Mouse (Mus musculus) lung, postnatal 0 days (tissue): ENCODE data around the gene Arrdc2. TPM values are rescaled to one million over a fixed set of nuclear protein-coding genes. Genes with fewer than 3 reads are reported as not detected.

Experiments used
- ATAC-seq: fragments of 200-750 bp; cut with Nextera tagmentation; 2 replicates; pipeline ENCODE4 v1.8.0; 2017; ENCODE audit warnings: moderate library complexity
- DNase-seq: peaks from one replicate; pipeline ENCODE4 v3.0.0-alpha.2; 2016; ENCODE audit warnings: low spot score
- H3K27ac ChIP-seq: fragments of 300-500 bp; sonication (generic); 2 replicates; pipeline ENCODE4 v1.5.1; 2014; ENCODE audit warnings: antibody characterized with exemption, mild to moderate bottlenecking, low read length, mixed read lengths
- H3K27me3 ChIP-seq: fragments of 300-500 bp; sonication (generic); replicated peaks from 2 replicates; pipeline ENCODE4 v1.6.1; 2014; ENCODE audit warnings: low read length, mixed read lengths; ENCODE audit not compliant: insufficient read depth
- H3K36me3 ChIP-seq: fragments of 300-500 bp; sonication (generic); 2 replicates; pipeline ENCODE4 v1.6.1; 2014; ENCODE audit warnings: low read length, mixed read lengths; ENCODE audit not compliant: insufficient read depth
- H3K4me1 ChIP-seq: fragments of 300-500 bp; sonication (generic); 2 replicates; pipeline ENCODE4 v1.6.1; 2014; ENCODE audit warnings: antibody characterized with exemption, low read depth, low read length, mixed read lengths; ENCODE audit not compliant: insufficient read depth
- H3K4me2 ChIP-seq: fragments of 300-500 bp; sonication (generic); replicated peaks from 2 replicates; pipeline ENCODE4 v1.6.1; 2014; ENCODE audit warnings: low read depth, mild to moderate bottlenecking, low read length, moderate library complexity, mixed read lengths
- H3K4me3 ChIP-seq: fragments of 300-500 bp; sonication (generic); 2 replicates; pipeline ENCODE4 v1.5.1; 2014; ENCODE audit warnings: low read depth, low read length
- H3K9ac ChIP-seq: fragments of 300-500 bp; sonication (generic); replicated peaks from 2 replicates; pipeline ENCODE4 v1.6.1; 2014; ENCODE audit warnings: low read depth, mild to moderate bottlenecking
- H3K9me3 ChIP-seq: fragments of 300-500 bp; sonication (generic); 2 replicates; pipeline ENCODE4 v1.6.1; 2016; ENCODE audit warnings: low read length, mixed read lengths
- CTCF ChIP-seq: IDR thresholded peaks from 2 replicates; pipeline ENCODE4 v1.5.1; 2016; ENCODE audit warnings: antibody characterized with exemption, mild to moderate bottlenecking
- EP300 ChIP-seq: IDR thresholded peaks from 2 replicates; pipeline ENCODE4 v1.6.1; 2016; ENCODE audit warnings: antibody characterized with exemption, mild to moderate bottlenecking, control low read depth
- WGBS: fragments of 180-500 bp; shearing (Covaris S2); extraction: QIAGEN DNeasy Blood & Tissue Kit; methylation state at CpG from one replicate; pipeline ENCODE4 v1.1.7; 2014; 5-methylcytosine and 5-hydroxymethylcytosine counted together
- polyA plus RNA-seq: library from polyadenylated mRNA; unstranded; fragments of >200 nt; fragmentation: Nextera tagmentation; extraction: Ambion mirVana; gene quantifications from 2 replicates; pipeline ENCODE4 v1.2.1, GENCODE M21; 2015

Gene Arrdc2
- polyA plus RNA-seq, 1 experiment from 2014 or later, result 10.7 TPM

DNA sequence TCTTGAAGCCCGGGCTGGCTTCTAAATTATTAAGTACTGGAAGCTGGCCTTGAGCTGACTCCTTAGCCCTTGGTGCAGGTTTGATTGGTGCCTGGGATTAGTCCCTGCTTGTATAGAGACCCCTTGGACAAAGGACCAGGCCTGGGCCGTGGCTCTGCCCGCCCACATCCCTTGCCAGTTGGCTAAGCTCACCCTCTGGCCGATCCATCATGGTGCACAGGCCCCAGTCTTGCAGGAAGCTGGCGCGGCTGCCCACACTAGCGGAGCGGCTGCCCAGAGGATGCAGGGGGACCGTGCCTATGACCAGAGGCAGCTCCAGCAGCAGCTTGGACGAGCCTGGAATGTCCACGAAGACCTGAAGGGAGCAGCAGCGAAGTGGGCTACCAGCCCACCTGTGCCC, 2.9 kb downstream of the Arrdc2 start:
- ATAC-seq (no peak), DNase-seq (no peak)
- Histone ChIP-seq H3K9ac (no peak overlapping the region), H3K4me2 (no peak overlapping the region), H3K27ac (no peak overlapping the region), H3K9me3 (no peaks in the 10 kb centered on the region), H3K4me3 (no peak overlapping the region), H3K27me3 (no peaks in the 10 kb centered on the region), H3K36me3 (peaks cover 19% of the 10 kb centered on the region), H3K4me1 (peaks cover 2% of the 10 kb centered on the region)
- TF ChIP-seq CTCF, result no peak
- no peak for TF ChIP-seq EP300
- WGBS, result 92% methylated on average over 12 of the region's 12 CpGs

GRCm38 (mm10) chr8:70834071-70834470, 5.4 kb downstream of the Arrdc2 start:
- DNase-seq (no peak), ATAC-seq (no peak)
- Histone ChIP-seq H3K9ac (no peak overlapping the region), H3K27me3 (no peaks in the 10 kb centered on the region), H3K4me1 (no peaks in the 10 kb centered on the region; the same call in 1 of the 2 replicates), H3K4me2 (no peak overlapping the region), H3K36me3 (peaks cover 19% of the 10 kb centered on the region), H3K27ac (peak overlapping the region; percentile 1; the same call in 1 of the 2 replicates), H3K4me3 (no peak overlapping the region), H3K9me3 (no peaks in the 10 kb centered on the region)
- WGBS, result 93% methylated on average over 3 of the region's 3 CpGs
- TF ChIP-seq EP300, result no peak
- TF ChIP-seq CTCF, result no peak

GRCm38 (mm10) chr8:70833520-70833919, 6.0 kb downstream of the Arrdc2 start:
- Histone ChIP-seq H3K4me1 (no peaks in the 10 kb centered on the region; the same call in 1 of the 2 replicates), H3K27ac (peak overlapping the region; percentile 1), H3K4me3 (no peak overlapping the region), H3K4me2 (no peak overlapping the region), H3K36me3 (peaks cover 19% of the 10 kb centered on the region), H3K27me3 (no peaks in the 10 kb centered on the region), H3K9ac (no peak overlapping the region), H3K9me3 (no peaks in the 10 kb centered on the region)
- 31% methylated on average over 15 of the region's 15 CpGs for WGBS
- TF ChIP-seq EP300, result peak; percentile 79
- no peak for TF ChIP-seq CTCF
- DNase-seq (peak; percentile 22), ATAC-seq (peak; percentile 72)

DNA sequence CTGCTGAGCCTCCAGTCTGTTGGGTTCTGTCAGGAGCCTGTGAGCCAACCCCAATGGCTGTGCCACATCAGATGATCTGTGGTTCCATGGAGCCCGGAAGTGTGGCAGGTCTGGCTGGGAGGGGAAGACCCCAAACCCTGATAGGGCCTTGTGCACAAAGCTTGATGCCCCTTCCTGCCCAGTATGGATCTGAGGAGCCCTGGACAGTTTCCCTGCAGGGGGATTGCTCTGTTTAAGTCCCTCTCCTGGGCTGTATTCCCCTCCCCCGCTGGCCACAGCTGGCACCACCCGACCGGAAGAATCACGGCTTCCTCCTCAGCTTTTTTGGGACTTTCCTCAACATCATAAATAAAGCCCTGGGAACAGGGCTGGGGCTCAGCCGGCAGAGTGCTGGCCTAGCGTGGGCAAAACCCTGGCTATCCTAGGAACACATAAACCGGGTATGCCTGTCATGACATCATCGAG, 6.5 kb downstream of the Arrdc2 start:
- Histone ChIP-seq H3K9ac (no peak overlapping the region), H3K27me3 (no peaks in the 10 kb centered on the region), H3K36me3 (peaks cover 19% of the 10 kb centered on the region), H3K9me3 (no peaks in the 10 kb centered on the region), H3K27ac (peak overlapping the region; percentile 1; the same call in 1 of the 2 replicates), H3K4me2 (no peak overlapping the region), H3K4me3 (no peak overlapping the region), H3K4me1 (no peaks in the 10 kb centered on the region)
- no peak for DNase-seq
- 34% methylated on average over 9 of the region's 9 CpGs for WGBS
- TF ChIP-seq CTCF, result no peak
- no peak for TF ChIP-seq EP300
- peak; percentile 59 for ATAC-seq

GRCm38 (mm10) chr8:70832371-70832770, 7.1 kb downstream of the Arrdc2 start:
- Histone ChIP-seq H3K9me3 (no peaks in the 10 kb centered on the region), H3K4me2 (no peak overlapping the region), H3K9ac (no peak overlapping the region), H3K4me3 (no peak overlapping the region), H3K27me3 (no peaks in the 10 kb centered on the region), H3K4me1 (no peaks in the 10 kb centered on the region), H3K36me3 (peaks cover 19% of the 10 kb centered on the region), H3K27ac (no peak overlapping the region)
- WGBS, result 58% methylated on average over 11 of the region's 11 CpGs
- ATAC-seq, result no peak
- DNase-seq, result no peak
- TF ChIP-seq EP300, result no peak
- no peak for TF ChIP-seq CTCF

DNA sequence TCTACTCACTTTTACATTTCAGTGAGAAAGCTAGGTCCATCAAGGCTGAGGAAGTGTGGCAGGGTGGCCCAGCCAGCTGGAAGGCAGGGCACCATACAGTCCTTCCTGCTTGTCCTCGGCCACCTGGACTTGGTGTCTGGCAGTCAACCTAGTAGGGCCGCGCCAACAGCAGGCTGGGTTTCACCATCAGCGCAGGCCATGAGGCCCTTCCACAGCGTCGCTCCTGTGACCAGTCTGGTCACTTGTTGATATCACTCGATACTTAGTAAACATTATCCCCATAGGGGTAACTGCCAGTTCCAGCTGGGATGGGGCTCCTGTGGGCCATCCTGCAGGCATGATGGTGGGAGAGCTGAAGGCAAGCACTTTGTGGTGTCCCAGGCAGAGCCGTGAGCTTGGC, 8.0 kb downstream of the Arrdc2 start:
- no peaks in the 10 kb centered on the region for H3K9me3 ChIP-seq
- H3K4me3 ChIP-seq, result no peak overlapping the region
- H3K4me1 ChIP-seq, result no peaks in the 10 kb centered on the region
- H3K27me3 ChIP-seq, result no peaks in the 10 kb centered on the region
- no peak overlapping the region for H3K9ac ChIP-seq
- no peak for ATAC-seq
- no peak overlapping the region for H3K4me2 ChIP-seq
- H3K27ac ChIP-seq, result no peak overlapping the region
- no peak for DNase-seq
- WGBS, result 60% methylated on average over 8 of the region's 8 CpGs
- H3K36me3 ChIP-seq, result peaks cover 15% of the 10 kb centered on the region
- TF ChIP-seq CTCF (no peak), EP300 (no peak)

- no peak for ATAC-seq
Measured at GRCm38 (mm10) chr8:70827796-70828195, 11.7 kb downstream of the Arrdc2 start.

More at GRCm38 (mm10) chr8:70827796-70828195, 11.7 kb downstream of the Arrdc2 start:
- Histone ChIP-seq H3K4me3 (no peak overlapping the region), H3K9ac (no peak overlapping the region), H3K4me1 (no peaks in the 10 kb centered on the region), H3K4me2 (no peak overlapping the region), H3K9me3 (no peaks in the 10 kb centered on the region), H3K36me3 (no peaks in the 10 kb centered on the region), H3K27ac (no peak overlapping the region), H3K27me3 (no peaks in the 10 kb centered on the region)
- WGBS, result 74% methylated on average over 1 of the region's 1 CpGs
- TF ChIP-seq CTCF, result no peak
- DNase-seq, result no peak
